Mouse (Mus musculus): ENCODE measurements around the gene Arl5b. TPM values are rescaled to one million over a fixed set of nuclear protein-coding genes. Genes with fewer than 3 reads are reported as not detected.

Arl5b gene
- polyA plus RNA-seq (2015; fragmentation: Illumina TruSeq; extraction: RNeasy Lipid Tissue Mini Kit (QIAGEN cat#74804); ENCODE audit: insufficient read depth, low replicate concordance): 23.1 TPM

DNA sequence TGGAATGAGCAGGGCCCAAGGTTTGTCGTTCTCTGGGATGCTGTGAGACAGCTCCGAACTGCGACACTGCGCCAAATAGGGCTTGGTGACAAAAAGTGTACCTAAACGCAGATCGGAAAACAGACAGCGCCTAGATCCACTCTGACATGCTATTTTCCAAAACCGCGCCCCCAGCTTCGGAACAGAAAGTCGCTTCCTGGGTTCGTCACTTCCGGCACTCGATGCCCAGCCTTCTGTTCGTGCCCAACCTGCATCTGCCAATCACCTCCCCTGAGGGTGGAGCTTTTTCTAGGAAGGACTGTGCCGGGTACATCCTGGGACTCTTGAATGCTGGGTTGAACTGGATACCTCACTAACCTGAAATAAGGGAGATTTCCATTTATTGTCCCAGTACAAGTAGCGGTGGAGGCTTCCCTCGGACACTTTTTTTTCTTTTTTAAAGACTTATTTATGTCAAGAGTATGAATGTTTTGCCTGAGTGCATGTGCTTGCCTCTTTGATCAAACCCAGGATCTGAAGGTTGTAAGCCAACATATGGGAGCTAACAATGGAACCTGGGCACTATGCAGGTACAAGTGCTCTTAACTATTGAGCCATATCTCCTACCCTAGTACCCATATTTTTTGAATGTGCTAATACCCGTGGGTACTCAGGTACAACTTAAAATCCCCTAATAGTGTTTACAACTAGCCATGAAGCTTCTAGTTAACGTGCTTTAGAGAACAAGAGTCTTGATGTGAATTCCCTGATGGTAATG is at the start of gene Arl5b:
Gene Arl5b, plus strand, starts transcription at position 279 of the 757 bp plus-strand sequence.

DNA sequence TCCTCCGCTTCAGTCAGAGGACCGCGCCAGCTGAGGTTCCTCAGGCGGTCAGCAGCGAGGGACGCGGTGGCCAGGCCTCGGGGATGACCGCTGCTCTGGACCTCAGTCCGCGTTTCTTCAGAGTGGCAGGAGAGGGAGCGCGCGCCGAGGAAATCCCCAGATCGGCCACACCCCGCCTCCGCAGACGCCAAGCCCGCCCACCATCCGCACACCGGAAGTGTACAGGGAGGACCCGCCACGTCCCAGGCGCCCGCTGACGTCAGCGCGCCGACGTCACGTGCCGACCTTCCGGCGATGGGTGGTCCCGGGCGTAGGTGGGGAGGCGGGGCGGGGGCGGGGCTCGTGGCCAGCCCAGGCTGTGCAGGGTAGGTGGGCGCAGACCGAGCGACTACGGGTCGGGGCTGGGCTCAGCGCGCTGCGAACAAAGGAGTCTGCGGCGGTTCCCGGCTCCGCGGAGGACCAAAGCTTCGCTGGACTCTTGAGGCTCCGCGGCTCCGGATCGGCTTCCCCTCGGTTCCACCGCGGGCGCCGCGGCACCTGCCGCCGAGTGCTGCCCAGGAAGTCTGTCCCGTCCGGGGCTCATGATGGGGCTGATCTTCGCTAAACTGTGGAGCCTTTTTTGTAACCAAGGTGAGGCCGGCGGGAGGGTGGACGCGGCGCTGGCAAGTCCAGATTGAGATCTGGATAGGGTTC is 5.9 kb downstream of the Arl5b start, which contains the start of gene Nsun6:
Gene Nsun6, minus strand, starts transcription at position 125 of the 693 bp plus-strand sequence.

Other genes starting within 250 kb of the Arl5b start
- gene Nsun6, start 5.7 kb downstream of the Arl5b start, polyA plus RNA-seq (2015; fragmentation: Illumina TruSeq; extraction: RNeasy Lipid Tissue Mini Kit (QIAGEN cat#74804); ENCODE audit: insufficient read depth, low replicate concordance): 10.4 TPM